Mouse (Mus musculus) cortical plate, adult 2 months (tissue): ENCODE measurements around the gene Smyd5. TPM values are rescaled to one million over a fixed set of nuclear protein-coding genes. Genes with fewer than 3 reads are reported as not detected.

Source experiments
- H3K27ac ChIP-seq: fragments of 200-500 bp; 2 replicates; pipeline ENCODE4 v1.5.1; 2012; ENCODE audit warnings: low read length, control low read depth, inconsistent platforms; ENCODE audit not compliant: insufficient read depth
- H3K4me1 ChIP-seq: fragments of 200-500 bp; 2 replicates; pipeline ENCODE4 v1.6.1; 2011; ENCODE audit warnings: low read length; ENCODE audit not compliant: control insufficient read depth, insufficient read depth
- H3K4me3 ChIP-seq: fragments of 200-500 bp; 2 replicates; pipeline ENCODE4 v1.5.1; 2011; ENCODE audit warnings: mild to moderate bottlenecking, low read length, control low read depth; ENCODE audit not compliant: insufficient read depth
- CTCF ChIP-seq: fragments of 200-500 bp; IDR thresholded peaks from 2 replicates; pipeline ENCODE4 v1.5.1; 2011; ENCODE audit warnings: mild to moderate bottlenecking, control low read depth, low read length; ENCODE audit not compliant: insufficient read depth; ENCODE audit errors: extremely low read depth
- POLR2A ChIP-seq: fragments of 200-500 bp; IDR thresholded peaks from 2 replicates; pipeline ENCODE4 v1.6.1; 2011; ENCODE audit warnings: mild to moderate bottlenecking, low read length, control low read depth; ENCODE audit not compliant: insufficient read depth; ENCODE audit errors: extremely low read depth
- polyA plus RNA-seq: library from polyadenylated mRNA; depleted of rRNA; stranded (reverse); fragments of >200 nt; gene quantifications from 2 replicates; pipeline ENCODE4 v1.2.3, GENCODE M21; 2012

Smyd5 gene
- polyA plus RNA-seq, 1 experiment, result 66.9 TPM

- no peaks in the 10 kb centered on the region for H3K4me1 ChIP-seq
- no peak for TF ChIP-seq POLR2A
- peak; percentile 71 for TF ChIP-seq CTCF
- no peak overlapping the region for H3K27ac ChIP-seq
- H3K4me3 ChIP-seq, result no peak overlapping the region
These were observed 21.0 kb upstream of the Smyd5 start for GRCm38 (mm10) chr6:85410771-85411273.

GRCm38 (mm10) chr6:85415829-85416228 lies 16.0 kb upstream of the Smyd5 start:
- Histone ChIP-seq H3K27ac (no peak overlapping the region), H3K4me3 (no peak overlapping the region), H3K4me1 (no peaks in the 10 kb centered on the region)
- TF ChIP-seq POLR2A (no peak), CTCF (no peak)

GRCm38 (mm10) chr6:85419150-85419549 lies 12.6 kb upstream of the Smyd5 start:
- Histone ChIP-seq H3K4me1 (no peaks in the 10 kb centered on the region), H3K27ac (no peak overlapping the region), H3K4me3 (no peak overlapping the region)
- no peak for TF ChIP-seq CTCF
- no peak for TF ChIP-seq POLR2A

- TF ChIP-seq CTCF (no peak), POLR2A (no peak)
- H3K4me3 ChIP-seq, result no peak within 1 kb of the TSS
- H3K27ac ChIP-seq, result no peak within 1 kb of the TSS
- H3K4me1 ChIP-seq, result no peaks in the 10 kb centered on the region
These were observed 7.9 kb upstream of the Smyd5 start, which contains the start of gene Noto for GRCm38 (mm10) chr6:85423836-85424379. Gene Noto (plus strand): TSS chr6:85423886.

- Histone ChIP-seq H3K4me1 (no peaks in the 10 kb centered on the region), H3K27ac (no peak overlapping the region), H3K4me3 (peak overlapping the region; percentile 64)
- TF ChIP-seq POLR2A, result no peak
- TF ChIP-seq CTCF, result no peak
These were observed 431 bp upstream of the Smyd5 start for GRCm38 (mm10) chr6:85431274-85431841.

- H3K4me1 ChIP-seq, result no peaks in the 10 kb centered on the region
- TF ChIP-seq CTCF, result no peak
- H3K4me3 ChIP-seq, result no peak overlapping the region
- no peak overlapping the region for H3K27ac ChIP-seq
These were observed 2.1 kb downstream of the Smyd5 start for GRCm38 (mm10) chr6:85433865-85434264.

- Histone ChIP-seq H3K4me1 (no peaks in the 10 kb centered on the region), H3K27ac (no peak overlapping the region), H3K4me3 (no peak overlapping the region)
- TF ChIP-seq CTCF, result no peak
- no peak for TF ChIP-seq POLR2A
These were observed 4.4 kb downstream of the Smyd5 start for GRCm38 (mm10) chr6:85436204-85436603.

GRCm38 (mm10) chr6:85436631-85437030 lies 4.8 kb downstream of the Smyd5 start:
- Histone ChIP-seq H3K4me1 (no peaks in the 10 kb centered on the region), H3K27ac (no peak overlapping the region), H3K4me3 (no peak overlapping the region)
- TF ChIP-seq CTCF (no peak), POLR2A (no peak)

- Histone ChIP-seq H3K27ac (no peak overlapping the region), H3K4me3 (no peak overlapping the region), H3K4me1 (no peaks in the 10 kb centered on the region)
- no peak for TF ChIP-seq POLR2A
- TF ChIP-seq CTCF, result no peak
These were observed 9.4 kb downstream of the Smyd5 start for GRCm38 (mm10) chr6:85441142-85441541.

- no peak overlapping the region for H3K27ac ChIP-seq
- TF ChIP-seq CTCF (no peak), POLR2A (no peak)
- H3K4me3 ChIP-seq, result no peak overlapping the region
- H3K4me1 ChIP-seq, result no peaks in the 10 kb centered on the region
These were observed 11.9 kb downstream of the Smyd5 start for GRCm38 (mm10) chr6:85443488-85444233.
